ENCODE assay signal across 20 mouse cellular contexts in the genomic region with DNA sequence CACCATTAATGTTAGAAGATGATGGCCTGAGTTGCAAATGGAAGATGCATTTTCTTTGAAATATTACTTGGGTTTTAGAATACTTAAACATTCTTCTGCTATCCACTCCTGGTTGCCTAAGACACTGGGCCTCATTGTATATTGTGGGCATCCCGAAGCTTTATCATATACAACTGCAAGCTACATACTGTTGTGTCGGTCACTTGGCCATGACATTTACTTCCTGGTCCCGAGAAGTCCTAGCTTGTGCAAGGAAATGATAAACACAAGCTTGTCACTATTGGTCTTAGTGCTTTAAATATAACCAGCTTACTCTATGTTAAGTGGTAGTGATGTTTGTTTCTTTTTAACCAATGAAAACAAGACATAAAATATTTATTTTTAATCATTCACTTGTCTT.
A peak's percentile ranks its signal among the peaks of the same experiment; 100 is the strongest.
DNase-seq lines count a peak whose midpoint lies in the region; ATAC-seq and TF ChIP-seq lines count a peak whose summit lies in the region.
"Had no signal": no experiment of that assay in that cellular context is flagged by ENCODE, and none has a peak within 500 bp of the region (broad histone marks: within the 10 kb centered on the region; RNA-seq: fewer than 3 reads in every experiment).

No protein-coding gene starts in this region.

- no peaks in the 10 kb centered on the region for H3K9me3 ChIP-seq in liver, embryonic 11.5 days (ENCODE audit: control insufficient read depth, low read length)
- no peaks in the 10 kb centered on the region for H3K9me3 ChIP-seq in liver, postnatal 0 days (ENCODE audit: low read length)
- no peaks in the 10 kb centered on the region for H3K9me3 ChIP-seq in megakaryocyte, embryonic 14.5 days
- H3K9me3 ChIP-seq in liver, embryonic 13.5 days (replicated peaks), result no peaks in the 10 kb centered on the region
- H3K9me3 ChIP-seq: embryonic facial prominence, embryonic 13.5 days; embryonic facial prominence, embryonic 15.5 days; forebrain, embryonic 13.5 days; forebrain, embryonic 15.5 days had no signal

- ATAC-seq in liver, embryonic 11.5 days (replicated peaks; ENCODE audit: low FRiP score), result peak; percentile 72
- ATAC-seq in liver, postnatal 0 days, result no peak
- ATAC-seq in megakaryocyte, adult 5-6 weeks (ENCODE audit: poor library complexity, severe bottlenecking), result no peak
- ATAC-seq in liver, embryonic 13.5 days (ENCODE audit: low read depth), result peak; percentile 53; the same call in 1 of the 2 replicates
- ATAC-seq: forebrain, embryonic 13.5 days; forebrain, embryonic 15.5 days; forebrain, postnatal 0 days had no signal

- H3K4me3 ChIP-seq in liver, embryonic 11.5 days (ENCODE audit: low read depth, low read length), result no peak overlapping the region
- no peak overlapping the region for H3K4me3 ChIP-seq in liver, postnatal 0 days (ENCODE audit: low read depth, low read length)
- peak overlapping the region; percentile 38 for H3K4me3 ChIP-seq in megakaryocyte, embryonic 14.5 days (replicated peaks)
- no peak overlapping the region for H3K4me3 ChIP-seq in liver, embryonic 13.5 days (replicated peaks)
- H3K4me3 ChIP-seq: embryonic facial prominence, embryonic 13.5 days; embryonic facial prominence, embryonic 15.5 days; forebrain, embryonic 13.5 days; forebrain, embryonic 15.5 days had no signal

- 45% methylated on average over 3 of the region's 3 CpGs for WGBS in liver, embryonic 11.5 days
- WGBS in liver, postnatal 0 days (ENCODE audit: insufficient replicate concordance), result 53% methylated on average over 3 of the region's 3 CpGs
- WGBS in liver, embryonic 13.5 days (ENCODE audit: insufficient replicate concordance), result 26% methylated on average over 3 of the region's 3 CpGs

- TF ChIP-seq CTCF in liver, postnatal 0 days (IDR thresholded peaks at IDR 0.05; ENCODE audit: low read depth), result no peak

- TF ChIP-seq EP300 in liver, postnatal 0 days (IDR thresholded peaks at IDR 0.05; ENCODE audit: low read depth), result no peak

- H3K27me3 ChIP-seq in liver, embryonic 11.5 days (replicated peaks; ENCODE audit: control insufficient read depth, insufficient read depth, low read length), result no peaks in the 10 kb centered on the region
- no peaks in the 10 kb centered on the region for H3K27me3 ChIP-seq in liver, postnatal 0 days (ENCODE audit: insufficient read depth, low read length)
- no peaks in the 10 kb centered on the region for H3K27me3 ChIP-seq in megakaryocyte, embryonic 14.5 days (replicated peaks)
- no peaks in the 10 kb centered on the region for H3K27me3 ChIP-seq in liver, embryonic 13.5 days
- H3K27me3 ChIP-seq: embryonic facial prominence, embryonic 13.5 days; embryonic facial prominence, embryonic 15.5 days; forebrain, embryonic 13.5 days; forebrain, embryonic 15.5 days had no signal

- no peaks in the 10 kb centered on the region for H3K4me1 ChIP-seq in liver, embryonic 11.5 days (replicated peaks; ENCODE audit: control insufficient read depth, insufficient read depth, low read length)
- H3K4me1 ChIP-seq in liver, postnatal 0 days (ENCODE audit: insufficient read depth), result no peaks in the 10 kb centered on the region
- peaks cover 50% of the 10 kb centered on the region for H3K4me1 ChIP-seq in megakaryocyte, embryonic 14.5 days
- no peaks in the 10 kb centered on the region for H3K4me1 ChIP-seq in liver, embryonic 13.5 days (replicated peaks)
- H3K4me1 ChIP-seq: embryonic facial prominence, embryonic 13.5 days; embryonic facial prominence, embryonic 15.5 days; forebrain, embryonic 13.5 days; forebrain, embryonic 15.5 days had no signal

- H3K4me2 ChIP-seq in liver, embryonic 11.5 days, result no peak overlapping the region
- H3K4me2 ChIP-seq in liver, postnatal 0 days (ENCODE audit: low read depth, low read length), result no peak overlapping the region
- no peak overlapping the region for H3K4me2 ChIP-seq in liver, embryonic 13.5 days
- H3K4me2 ChIP-seq: embryonic facial prominence, embryonic 13.5 days; embryonic facial prominence, embryonic 15.5 days; forebrain, embryonic 13.5 days; forebrain, embryonic 15.5 days had no signal

- DNase-seq in liver, embryonic 11.5 days (ENCODE audit: low spot score), result no peak
- DNase-seq in liver, postnatal 0 days, result no peak
- no peak for DNase-seq in liver, embryonic 13.5 days
- no peak for DNase-seq in left cerebral cortex, adult 8-10 months (ENCODE audit: low spot score in 2 of 2)
- DNase-seq: adrenal gland, adult 8-10 months; adrenal gland, postnatal 14 days; adrenal gland, postnatal 36 days; cerebellum, adult 11-12 months; cerebellum, adult 2 months; cerebellum, adult 9-10 months; cerebellum, postnatal 10 days; cerebellum, postnatal 25 days; embryo, embryonic 11 days; forebrain, postnatal 0 days had no signal

- no peak overlapping the region for H3K9ac ChIP-seq in liver, embryonic 11.5 days (ENCODE audit: low read depth, low read length)
- H3K9ac ChIP-seq in liver, postnatal 0 days (replicated peaks), result no peak overlapping the region
- H3K9ac ChIP-seq in liver, embryonic 13.5 days, result no peak overlapping the region
- H3K9ac ChIP-seq: embryonic facial prominence, embryonic 13.5 days; embryonic facial prominence, embryonic 15.5 days; forebrain, embryonic 13.5 days; forebrain, embryonic 15.5 days; forebrain, postnatal 0 days had no signal

- no peaks in the 10 kb centered on the region for H3K36me3 ChIP-seq in liver, embryonic 11.5 days (ENCODE audit: control insufficient read depth, insufficient read depth, low read length)
- H3K36me3 ChIP-seq in liver, postnatal 0 days (replicated peaks; ENCODE audit: insufficient read depth, low read length), result no peaks in the 10 kb centered on the region
- H3K36me3 ChIP-seq in megakaryocyte, embryonic 14.5 days (replicated peaks; ENCODE audit: low read length), result peaks cover 11% of the 10 kb centered on the region
- H3K36me3 ChIP-seq in liver, embryonic 13.5 days, result no peaks in the 10 kb centered on the region
- H3K36me3 ChIP-seq: embryonic facial prominence, embryonic 13.5 days; embryonic facial prominence, embryonic 15.5 days; forebrain, embryonic 15.5 days had no signal

- H3K27ac ChIP-seq in liver, embryonic 11.5 days (ENCODE audit: low read depth, low read length), result no peak overlapping the region
- no peak overlapping the region for H3K27ac ChIP-seq in liver, postnatal 0 days (ENCODE audit: low read depth)
- H3K27ac ChIP-seq in liver, embryonic 13.5 days, result no peak overlapping the region
- H3K27ac ChIP-seq: embryonic facial prominence, embryonic 13.5 days; embryonic facial prominence, embryonic 15.5 days; forebrain, embryonic 13.5 days; forebrain, embryonic 15.5 days had no signal

Comparison
In these comparisons a context has a peak if more than half of its experiments do, and no peak if none do; other contexts are left out.
1. ATAC-seq: peak in liver, embryonic 11.5 days (single experiment) and liver, embryonic 13.5 days (single experiment); none in liver, postnatal 0 days (single experiment) and megakaryocyte, adult 5-6 weeks (single experiment).